Mouse (Mus musculus): Measurements from ENCODE around the gene Selenok.
A peak's percentile ranks its signal among the peaks of the same experiment; 100 is the strongest.

Selenok gene

DNA sequence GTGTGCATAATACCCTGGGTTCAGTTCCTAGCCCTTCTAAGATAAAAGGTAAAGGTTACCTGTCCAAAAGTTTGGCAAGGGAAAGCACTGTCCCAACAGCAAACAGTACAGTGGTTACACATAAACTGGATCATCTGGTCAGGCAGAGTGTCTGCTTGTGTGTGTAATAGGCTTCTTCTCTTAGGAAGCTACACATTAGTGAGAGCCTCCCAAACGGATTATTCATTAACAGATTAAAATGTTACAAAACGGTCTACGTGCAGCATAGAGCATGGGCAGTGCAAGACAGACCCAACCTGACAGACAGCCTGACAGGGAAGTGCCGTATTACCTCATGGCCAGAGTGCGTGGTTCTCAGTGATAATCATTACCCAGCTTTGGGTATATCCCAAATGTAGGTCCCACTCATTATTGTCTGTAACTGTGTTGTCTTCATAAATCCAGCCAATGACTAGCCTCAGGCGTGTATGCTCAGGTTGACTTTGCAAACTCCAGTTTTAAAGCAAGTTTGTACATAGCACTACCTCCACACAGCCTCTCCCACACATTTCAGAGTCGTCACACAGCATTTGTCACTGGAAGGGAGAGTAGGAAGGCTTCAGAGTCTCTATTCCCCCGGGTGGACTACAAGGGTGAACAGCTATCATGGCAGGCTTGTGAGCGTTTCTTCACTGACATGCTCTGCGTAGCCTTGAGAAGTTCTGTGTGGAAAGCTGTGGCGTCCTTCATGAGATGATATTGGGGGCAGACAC lies 28.1 kb downstream of the Selenok start:
- DNase-seq (ENCODE audit: low spot score): no peak

GRCm38 (mm10) chr14:29997345-29997744 lies 29.2 kb downstream of the Selenok start:
- DNase-seq (ENCODE audit: low spot score): no peak

- no peak for DNase-seq (ENCODE audit: low spot score)
Observed at GRCm38 (mm10) chr14:29998747-29999474, 30.8 kb downstream of the Selenok start.

GRCm38 (mm10) chr14:29999475-29999811 lies 31.3 kb downstream of the Selenok start:
- no peak for DNase-seq (ENCODE audit: low spot score)

DNA sequence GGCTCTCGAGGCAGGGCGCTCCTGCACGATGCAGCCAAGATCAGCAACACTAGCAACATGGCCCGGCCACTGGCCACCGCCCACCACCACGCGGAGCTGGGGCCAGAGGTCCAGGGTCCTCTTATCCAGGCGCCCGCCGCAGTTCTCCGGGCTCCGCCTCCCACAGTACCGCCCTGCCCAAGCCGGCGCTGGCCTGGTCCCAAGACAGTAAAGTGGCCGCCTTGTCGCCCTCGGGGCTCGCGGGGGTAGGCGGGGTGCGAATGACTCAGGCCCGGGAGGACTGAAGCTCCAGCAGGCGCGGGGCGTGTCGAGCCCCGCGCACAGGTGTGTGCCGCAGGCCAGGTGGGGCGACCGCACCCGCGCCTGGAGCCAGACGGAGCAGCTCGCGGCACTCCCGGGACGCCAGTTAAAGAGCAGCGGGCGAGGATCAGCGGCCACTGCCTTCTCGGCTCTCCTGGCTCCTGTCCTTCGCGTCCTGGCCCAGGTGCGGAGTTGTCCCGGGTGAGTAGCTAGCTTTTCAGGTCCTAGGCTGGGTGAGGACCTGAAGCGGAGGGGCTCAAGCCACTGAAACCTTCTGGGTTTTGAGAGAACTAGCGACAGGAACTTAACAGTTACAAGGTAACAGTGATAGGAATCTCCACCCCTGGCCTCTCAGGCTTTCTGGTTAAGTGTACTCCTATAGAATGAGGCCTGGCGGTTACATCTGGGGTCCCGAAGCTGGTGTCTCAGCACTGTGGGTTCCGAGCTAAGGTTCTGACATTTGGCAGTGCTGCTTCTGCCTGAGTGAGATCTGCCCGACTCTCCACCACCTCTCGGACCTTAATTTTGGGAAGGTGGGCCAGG lies 40.8 kb downstream of the Selenok start, which contains the start of the genes Il17rb and Chdh:
Il17rb (minus strand) TSS at position 164 of the 843 bp plus-strand sequence.
Chdh (plus strand) TSS at position 291 of the 843 bp plus-strand sequence.
- peak; percentile 46 for DNase-seq (ENCODE audit: low spot score)

DNA sequence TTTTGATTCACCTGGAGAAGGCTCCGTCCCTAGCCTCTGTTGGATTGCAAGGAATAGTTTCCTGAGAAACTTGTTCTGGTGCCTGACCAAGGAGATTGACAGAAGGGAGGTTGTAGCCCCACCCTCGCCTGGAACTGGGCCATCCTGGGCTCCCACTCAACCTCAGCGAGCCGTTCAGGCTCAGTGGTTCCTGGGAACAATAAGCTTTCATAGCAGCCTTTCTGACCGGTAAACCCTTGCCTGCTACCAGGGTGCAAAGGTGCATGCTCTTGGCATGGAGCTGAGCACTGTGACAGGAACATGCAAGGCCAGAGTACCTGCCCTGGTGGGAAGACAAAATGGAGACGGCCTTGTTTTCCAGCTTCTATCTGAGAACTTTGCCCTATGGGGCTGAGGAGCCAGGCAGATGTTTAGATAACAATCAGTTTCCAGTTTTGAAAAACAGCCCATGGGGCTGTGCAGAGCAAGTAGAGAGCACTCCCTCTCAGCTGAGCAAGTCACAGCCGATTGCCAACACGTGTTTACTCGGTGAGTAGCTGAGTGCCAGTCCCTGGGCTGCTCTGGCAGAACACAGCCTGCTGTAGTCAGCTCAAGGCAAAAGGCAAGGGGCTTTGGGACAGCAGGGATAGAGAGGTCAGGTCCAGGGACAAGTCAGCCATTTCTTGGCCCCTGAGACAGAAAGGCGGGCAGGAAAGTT lies 41.9 kb downstream of the Selenok start:
- DNase-seq (ENCODE audit: low spot score): peak; percentile 46

DNA sequence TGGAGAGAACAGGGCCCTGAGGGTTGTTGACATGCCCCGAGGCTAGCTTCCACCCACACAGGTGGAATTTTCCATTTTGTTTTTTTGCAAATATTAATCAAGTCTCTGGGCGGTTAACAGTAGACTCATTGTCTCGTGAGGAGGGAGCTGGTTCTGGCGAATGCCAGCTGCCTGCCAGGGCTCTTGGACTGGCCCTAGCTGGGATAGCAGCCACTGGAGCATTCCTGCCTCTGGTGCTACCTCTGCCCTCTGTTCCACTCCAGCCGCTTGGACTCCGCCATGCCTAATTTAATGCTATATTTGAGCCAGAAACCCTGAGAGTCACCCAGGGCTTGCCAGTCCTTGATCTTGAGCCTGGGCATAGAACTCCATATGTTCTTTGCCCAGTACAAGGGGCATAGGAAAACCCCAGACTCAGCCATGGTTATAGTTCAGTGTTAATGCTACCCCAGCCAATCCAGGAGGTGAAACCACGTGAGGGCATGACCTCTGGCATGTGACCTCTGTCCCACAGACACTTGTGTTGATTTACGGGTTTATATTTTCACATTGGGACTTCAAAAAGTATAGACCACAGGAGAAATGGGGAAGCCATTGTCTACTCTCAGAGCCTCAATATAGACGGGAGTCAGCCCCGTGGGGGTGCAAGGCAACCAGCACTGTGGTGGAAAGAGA lies 43.9 kb downstream of the Selenok start:
- no peak for DNase-seq (ENCODE audit: low spot score)

- DNase-seq (ENCODE audit: low spot score): no peak
Observed at GRCm38 (mm10) chr14:30014487-30014886, 46.4 kb downstream of the Selenok start.

GRCm38 (mm10) chr14:30015008-30015407 lies 46.9 kb downstream of the Selenok start:
- no peak for DNase-seq (ENCODE audit: low spot score)

- DNase-seq (ENCODE audit: low spot score): no peak
Observed at GRCm38 (mm10) chr14:30016666-30017065, 48.6 kb downstream of the Selenok start.

GRCm38 (mm10) chr14:30017794-30018462 lies 49.8 kb downstream of the Selenok start:
- no peak for DNase-seq (ENCODE audit: low spot score)

DNA sequence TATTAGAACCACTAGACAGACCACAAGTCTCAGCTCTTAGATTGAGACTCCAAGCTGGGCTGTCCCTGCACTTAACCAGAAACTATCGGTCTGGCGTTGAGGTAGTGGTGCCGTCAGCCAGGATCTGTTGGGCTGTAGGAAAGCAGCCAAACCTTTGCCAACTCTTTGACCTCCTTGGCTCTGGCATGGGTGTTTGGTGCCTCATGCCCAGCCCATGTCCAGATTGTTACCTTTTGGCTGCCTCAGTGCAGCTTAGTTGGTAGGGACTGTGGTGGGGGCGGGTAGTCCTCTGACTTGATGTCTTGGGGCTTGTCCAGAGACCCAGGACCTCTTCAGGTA lies 50.3 kb downstream of the Selenok start:
- DNase-seq (ENCODE audit: low spot score): no peak

- DNase-seq (ENCODE audit: low spot score): no peak
Observed at GRCm38 (mm10) chr14:30018846-30019245, 50.7 kb downstream of the Selenok start.

GRCm38 (mm10) chr14:30019375-30019774 lies 51.3 kb downstream of the Selenok start:
- no peak for DNase-seq (ENCODE audit: low spot score)

GRCm38 (mm10) chr14:30019792-30020575 lies 51.9 kb downstream of the Selenok start:
- DNase-seq (ENCODE audit: low spot score): no peak

- DNase-seq (ENCODE audit: low spot score): no peak
Observed at GRCm38 (mm10) chr14:30022471-30022870, 54.4 kb downstream of the Selenok start.

GRCm38 (mm10) chr14:30024387-30024786 lies 56.3 kb downstream of the Selenok start:
- DNase-seq (ENCODE audit: low spot score): no peak

Measured in urinary bladder, postnatal 25 days (tissue).